Comparison of ENCODE assay signal across 14 mouse cellular contexts in the genomic region with DNA sequence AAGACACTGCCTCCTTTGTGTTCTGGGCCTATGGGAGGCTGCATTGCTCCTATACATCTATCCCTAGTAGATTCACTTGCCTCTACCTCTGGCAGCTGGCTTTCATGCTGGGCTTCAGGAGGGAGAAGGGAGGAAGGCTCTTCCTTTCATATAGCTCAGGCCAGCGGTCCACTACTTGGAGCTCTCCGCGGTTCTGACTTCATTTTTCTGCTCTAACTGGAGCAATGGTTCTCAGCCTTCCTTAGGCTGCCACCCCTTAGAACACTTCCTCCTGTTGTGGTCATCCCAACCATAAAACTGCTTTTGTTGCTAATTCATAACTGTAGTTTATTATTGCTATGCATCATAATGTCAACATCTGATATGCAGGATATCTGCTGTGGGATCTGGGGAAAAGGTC.
DNase-seq lines count a peak whose midpoint lies in the region; ATAC-seq and TF ChIP-seq lines count a peak whose summit lies in the region.
"Had no signal": no experiment of that assay in that cellular context is flagged by ENCODE, and none has a peak within 500 bp of the region (broad histone marks: within the 10 kb centered on the region; RNA-seq: fewer than 3 reads in every experiment).

No protein-coding gene starts in this region.

- H3K4me2 ChIP-seq in hindbrain, embryonic 11.5 days (replicated peaks; ENCODE audit: low read depth, low read length), result no peak overlapping the region
- no peak overlapping the region for H3K4me2 ChIP-seq in hindbrain, embryonic 14.5 days (replicated peaks)
- no peak overlapping the region for H3K4me2 ChIP-seq in lung, postnatal 0 days (replicated peaks; ENCODE audit: low read depth, low read length)
- H3K4me2 ChIP-seq: embryonic facial prominence, embryonic 12.5 days; forebrain, embryonic 12.5 days; heart, embryonic 11.5 days; hindbrain, embryonic 13.5 days; limb, embryonic 15.5 days had no signal

- H3K9me3 ChIP-seq in hindbrain, embryonic 11.5 days (ENCODE audit: control insufficient read depth, low read length), result no peaks in the 10 kb centered on the region
- H3K9me3 ChIP-seq in hindbrain, embryonic 14.5 days (ENCODE audit: control insufficient read depth, low read length), result no peaks in the 10 kb centered on the region
- no peaks in the 10 kb centered on the region for H3K9me3 ChIP-seq in lung, postnatal 0 days (ENCODE audit: low read length)
- H3K9me3 ChIP-seq: embryonic facial prominence, embryonic 12.5 days; forebrain, embryonic 12.5 days; hindbrain, embryonic 13.5 days; limb, embryonic 15.5 days had no signal

- TF ChIP-seq CTCF in lung, postnatal 0 days (IDR thresholded peaks at IDR 0.05), result no peak

- no peak overlapping the region for H3K4me3 ChIP-seq in hindbrain, embryonic 11.5 days (ENCODE audit: low read depth, low read length)
- no peak overlapping the region for H3K4me3 ChIP-seq in hindbrain, embryonic 14.5 days (replicated peaks; ENCODE audit: low read length)
- no peak overlapping the region for H3K4me3 ChIP-seq in lung, postnatal 0 days (ENCODE audit: low read depth, low read length)
- H3K4me3 ChIP-seq: embryonic facial prominence, embryonic 12.5 days; forebrain, embryonic 12.5 days; hindbrain, embryonic 13.5 days; limb, embryonic 15.5 days had no signal

- DNase-seq in hindbrain, embryonic 11.5 days (ENCODE audit: low spot score), result peak; percentile 23
- DNase-seq in hindbrain, embryonic 14.5 days (ENCODE audit: low spot score), result no peak
- DNase-seq in lung, postnatal 0 days (ENCODE audit: low spot score), result peak; percentile 21
- DNase-seq in lung, postnatal 14 days, result no peak
- peak; percentile 11 for DNase-seq in embryo, embryonic 11.5 days (ENCODE audit: low read depth, low spot score)
- peak; percentile 6 for DNase-seq in retina, postnatal 1 day
- DNase-seq in urinary bladder, postnatal 14 days (ENCODE audit: low spot score), result no peak
- DNase-seq in layer of hippocampus, adult 9-10 months (ENCODE audit: low spot score), result no peak
- DNase-seq: gastrocnemius, postnatal 10 days had no signal

- WGBS in hindbrain, embryonic 11.5 days, result 40% methylated on average over 3 of the region's 3 CpGs
- WGBS in hindbrain, embryonic 14.5 days, result 40% methylated on average over 3 of the region's 3 CpGs
- 38% methylated on average over 3 of the region's 3 CpGs for WGBS in lung, postnatal 0 days

- no peak for TF ChIP-seq EP300 in lung, postnatal 0 days (IDR thresholded peaks at IDR 0.05)

- H3K9ac ChIP-seq in hindbrain, embryonic 11.5 days (ENCODE audit: low read depth, low read length), result no peak overlapping the region
- H3K9ac ChIP-seq in hindbrain, embryonic 14.5 days, result no peak overlapping the region
- H3K9ac ChIP-seq in lung, postnatal 0 days (replicated peaks; ENCODE audit: low read depth), result no peak overlapping the region
- H3K9ac ChIP-seq: embryonic facial prominence, embryonic 12.5 days; forebrain, embryonic 12.5 days; hindbrain, embryonic 13.5 days; limb, embryonic 15.5 days had no signal

- no peaks in the 10 kb centered on the region for H3K4me1 ChIP-seq in hindbrain, embryonic 11.5 days (replicated peaks; ENCODE audit: control insufficient read depth, insufficient read depth, low read length)
- H3K4me1 ChIP-seq in hindbrain, embryonic 14.5 days (replicated peaks; ENCODE audit: control insufficient read depth, insufficient read depth, low read length), result no peaks in the 10 kb centered on the region
- no peaks in the 10 kb centered on the region for H3K4me1 ChIP-seq in lung, postnatal 0 days (ENCODE audit: insufficient read depth, low read depth, low read length)
- H3K4me1 ChIP-seq: embryonic facial prominence, embryonic 12.5 days; forebrain, embryonic 12.5 days; hindbrain, embryonic 13.5 days; limb, embryonic 15.5 days had no signal

- no peaks in the 10 kb centered on the region for H3K36me3 ChIP-seq in hindbrain, embryonic 11.5 days (ENCODE audit: control insufficient read depth, insufficient read depth, low read length)
- H3K36me3 ChIP-seq in hindbrain, embryonic 14.5 days (replicated peaks; ENCODE audit: control insufficient read depth, insufficient read depth), result 0 out of 2 replicates have a peak, but pooled peaks cover 5% of the 10 kb centered on the region
- no peaks in the 10 kb centered on the region for H3K36me3 ChIP-seq in lung, postnatal 0 days (ENCODE audit: insufficient read depth, low read length)
- H3K36me3 ChIP-seq: embryonic facial prominence, embryonic 12.5 days; forebrain, embryonic 12.5 days; limb, embryonic 15.5 days had no signal

- H3K27me3 ChIP-seq in hindbrain, embryonic 11.5 days (ENCODE audit: control insufficient read depth, insufficient read depth, low read length), result no peaks in the 10 kb centered on the region
- no peaks in the 10 kb centered on the region for H3K27me3 ChIP-seq in hindbrain, embryonic 14.5 days (ENCODE audit: control insufficient read depth, insufficient read depth, low read length)
- H3K27me3 ChIP-seq in lung, postnatal 0 days (replicated peaks; ENCODE audit: insufficient read depth, low read length), result no peaks in the 10 kb centered on the region
- H3K27me3 ChIP-seq: forebrain, embryonic 12.5 days; hindbrain, embryonic 13.5 days; limb, embryonic 15.5 days had no signal

- no peak overlapping the region for H3K27ac ChIP-seq in hindbrain, embryonic 11.5 days (ENCODE audit: low read depth, low read length)
- H3K27ac ChIP-seq in hindbrain, embryonic 14.5 days, result no peak overlapping the region
- H3K27ac ChIP-seq in lung, postnatal 0 days (ENCODE audit: low read length), result no peak overlapping the region
- H3K27ac ChIP-seq: embryonic facial prominence, embryonic 12.5 days; forebrain, embryonic 12.5 days; hindbrain, embryonic 13.5 days; limb, embryonic 15.5 days had no signal

- ATAC-seq in hindbrain, embryonic 11.5 days (ENCODE audit: low FRiP score), result 0 out of 2 replicates have a peak, but pooled peaks have one; percentile 27
- no peak for ATAC-seq in hindbrain, embryonic 14.5 days (ENCODE audit: low FRiP score)
- no peak for ATAC-seq in lung, postnatal 0 days

Comparison
In these comparisons a context has a peak if more than half of its experiments do, and no peak if none do; other contexts are left out.
1. DNase-seq: peak in hindbrain, embryonic 11.5 days (single experiment), lung, postnatal 0 days (single experiment), embryo, embryonic 11.5 days (single experiment) and retina, postnatal 1 day (single experiment); none in hindbrain, embryonic 14.5 days (single experiment), lung, postnatal 14 days (single experiment), urinary bladder, postnatal 14 days (single experiment) and layer of hippocampus, adult 9-10 months (single experiment).